Mouse (Mus musculus) T-helper 2 cell (primary cell): ENCODE data around the gene Atpif1.

Experiments used
- in situ Hi-C: fragments of 300-600 bp; cut with MboI, MseI; formaldehyde crosslinking; loops from one replicate; pipeline ENCODE4 v1.15.1; 2025; ENCODE audit warnings: high pct_unique_total_duplicates

The Atpif1 gene

DNA sequence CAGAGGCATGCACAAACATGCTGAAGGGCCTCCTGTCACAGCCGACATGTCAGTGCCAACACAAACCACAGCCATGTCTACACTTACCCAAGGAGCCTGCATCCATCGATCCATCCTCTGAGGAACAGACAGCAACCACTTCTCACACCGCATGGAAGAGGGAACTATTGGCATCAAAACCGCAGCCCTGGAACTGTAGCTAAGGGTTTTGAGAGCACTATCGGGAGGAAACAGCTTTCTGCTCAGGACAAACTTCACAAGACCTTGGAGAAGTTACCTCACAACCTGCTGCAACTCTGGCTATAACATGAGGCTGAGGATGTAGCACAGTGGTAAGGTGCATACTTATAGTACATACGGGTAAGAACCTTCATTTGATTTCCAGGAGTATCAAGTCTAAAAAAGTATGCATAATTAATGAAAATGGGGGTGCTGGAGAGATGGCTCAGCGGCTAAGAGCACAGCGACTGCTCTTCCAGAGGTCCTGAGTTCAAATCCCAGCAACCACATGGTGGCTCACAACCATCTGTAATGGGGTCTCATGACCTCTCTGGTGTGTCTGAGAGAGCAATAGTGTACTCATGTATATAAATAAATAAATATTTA lies 5.4 kb downstream of the Atpif1 start:
- in situ Hi-C loops: no loop called here

DNA sequence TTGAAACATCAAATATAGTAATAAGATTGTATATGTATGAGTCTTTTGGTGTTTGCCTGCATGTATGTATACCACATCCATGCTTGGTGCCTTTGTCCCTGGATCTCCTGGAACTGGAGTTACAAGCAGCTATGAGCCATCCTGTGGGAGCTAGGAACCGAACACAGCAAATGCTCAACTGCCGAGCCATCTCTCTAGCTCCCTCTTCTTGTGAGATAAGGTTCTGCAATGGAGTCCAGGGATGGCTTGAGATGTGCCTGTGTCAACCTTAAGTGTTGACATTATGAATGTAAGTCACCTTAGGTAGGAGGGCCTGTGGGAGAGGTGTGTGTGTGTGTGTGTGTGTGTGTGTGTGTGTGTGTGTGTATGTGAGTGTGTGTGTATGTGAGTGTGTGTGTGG lies 6.8 kb downstream of the Atpif1 start:
- in situ Hi-C loops: no loop called here

DNA sequence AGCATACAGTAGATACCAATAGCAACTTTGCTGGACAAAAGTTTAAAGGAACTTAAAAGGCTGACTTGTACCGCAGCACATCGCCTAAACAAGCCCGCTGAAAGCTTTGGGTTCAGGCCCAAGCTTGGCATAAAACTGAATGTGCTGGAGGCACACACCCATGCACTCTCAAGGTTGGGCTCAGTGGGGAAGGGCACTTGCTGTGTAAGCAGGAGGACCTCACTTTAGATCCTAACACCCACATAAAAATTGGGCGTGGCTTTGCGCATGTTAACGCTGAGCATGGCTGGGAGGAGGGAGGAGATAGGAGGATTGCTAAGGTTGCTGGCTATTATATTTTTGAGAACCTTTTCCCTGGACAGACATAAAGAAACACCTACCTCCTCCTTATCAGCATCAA lies 8.7 kb downstream of the Atpif1 start:
- in situ Hi-C loops: no loop called here

DNA sequence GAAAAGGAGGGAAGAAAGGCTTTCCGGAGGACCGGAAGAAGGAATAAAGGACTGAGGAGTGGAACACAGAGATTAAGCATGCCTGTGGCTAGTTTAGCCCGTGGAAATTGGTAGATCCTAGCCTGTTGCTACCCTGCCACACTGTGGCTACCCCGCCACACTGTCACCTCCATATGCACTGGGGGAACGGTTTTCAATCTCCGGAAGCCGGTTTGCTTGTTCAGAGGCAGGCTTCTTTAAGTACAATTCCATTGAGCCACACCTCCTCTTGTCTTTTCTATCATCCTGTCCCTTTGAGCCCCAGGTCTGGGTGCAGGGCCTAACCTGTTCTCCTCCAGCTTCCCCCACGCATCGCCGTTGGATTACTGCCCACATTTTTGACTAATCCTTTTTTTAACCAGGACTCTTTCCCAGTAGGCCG lies 9.1 kb downstream of the Atpif1 start:
- in situ Hi-C loops: no loop called here

DNA sequence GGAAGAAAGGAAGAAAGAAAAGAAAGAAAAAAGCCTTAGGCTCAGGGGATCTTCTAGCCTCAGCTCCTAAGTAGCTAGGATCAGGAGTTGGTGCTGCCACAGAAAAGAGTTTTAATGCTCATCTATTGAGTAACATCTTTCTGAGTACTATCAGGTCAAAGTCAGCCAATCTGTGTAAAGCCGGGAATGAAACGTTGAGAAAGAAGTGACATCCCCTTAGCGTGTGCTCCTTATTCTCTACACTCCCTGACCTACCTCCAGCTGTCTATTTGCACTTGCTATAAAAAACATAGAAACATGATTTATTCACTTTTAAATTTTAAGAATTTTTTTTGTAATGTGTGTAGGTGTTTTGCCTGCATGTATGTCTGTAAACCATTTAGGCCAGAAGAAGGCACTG lies 14.3 kb downstream of the Atpif1 start:
- in situ Hi-C loops: no loop called here

DNA sequence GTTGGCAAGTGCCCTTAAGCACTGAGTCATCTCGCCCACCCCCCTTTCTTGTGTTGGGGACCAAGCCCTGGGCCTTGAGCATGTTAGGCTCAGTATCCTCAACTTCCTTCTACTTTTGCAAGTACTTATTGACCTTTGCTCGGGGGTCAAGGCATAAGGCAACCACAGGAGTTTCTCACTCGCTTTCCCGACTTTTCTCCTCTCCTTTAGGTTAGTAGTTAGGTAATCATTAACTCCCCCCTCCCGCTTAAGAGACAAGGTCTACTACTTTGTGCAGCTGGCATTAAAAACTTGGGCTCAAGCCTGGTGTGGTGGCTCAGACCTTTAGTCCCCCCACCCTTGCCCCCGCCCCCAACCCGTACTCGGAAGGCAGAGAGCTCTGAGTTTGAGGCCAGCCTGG lies 15.4 kb downstream of the Atpif1 start:
- in situ Hi-C loops: no loop called here

DNA sequence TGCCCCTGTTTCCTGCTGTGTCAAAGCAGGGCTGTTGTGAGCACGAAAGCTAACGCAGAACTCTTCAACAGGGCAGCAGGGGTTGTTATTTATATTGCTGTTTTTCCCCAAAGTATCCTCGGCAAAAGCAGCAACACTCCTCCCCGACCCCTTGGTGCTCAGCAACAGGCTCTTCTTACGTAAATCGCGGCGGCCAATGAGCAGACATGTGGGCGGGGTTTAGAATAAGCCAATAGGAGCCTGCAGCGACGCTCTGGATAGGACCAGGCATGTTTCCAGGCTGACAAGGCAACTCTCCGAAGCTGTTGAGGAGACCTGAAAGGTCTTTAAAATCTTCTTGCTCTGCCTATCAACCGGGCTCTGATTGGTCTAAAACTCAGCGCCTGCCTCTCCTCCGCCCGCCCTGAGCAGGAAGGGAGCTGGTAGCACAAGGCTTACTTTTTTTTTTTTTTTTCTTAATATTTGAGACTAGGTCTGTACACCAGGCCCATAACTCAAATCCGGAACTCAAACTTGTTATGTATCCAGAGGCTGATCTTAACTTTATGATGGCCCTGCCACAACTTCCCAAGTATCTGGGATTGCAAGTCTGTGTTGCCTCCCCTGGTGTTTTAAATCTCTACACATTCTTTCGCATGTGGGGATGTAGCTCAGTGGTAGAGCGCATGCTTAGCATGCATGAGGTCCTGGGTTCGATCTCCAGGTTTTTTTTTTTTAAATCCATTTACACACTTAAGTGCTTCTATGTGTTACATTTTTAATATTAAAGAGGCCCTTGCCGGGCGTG lies 17.9 kb downstream of the Atpif1 start:
- in situ Hi-C loops: no loop called here

DNA sequence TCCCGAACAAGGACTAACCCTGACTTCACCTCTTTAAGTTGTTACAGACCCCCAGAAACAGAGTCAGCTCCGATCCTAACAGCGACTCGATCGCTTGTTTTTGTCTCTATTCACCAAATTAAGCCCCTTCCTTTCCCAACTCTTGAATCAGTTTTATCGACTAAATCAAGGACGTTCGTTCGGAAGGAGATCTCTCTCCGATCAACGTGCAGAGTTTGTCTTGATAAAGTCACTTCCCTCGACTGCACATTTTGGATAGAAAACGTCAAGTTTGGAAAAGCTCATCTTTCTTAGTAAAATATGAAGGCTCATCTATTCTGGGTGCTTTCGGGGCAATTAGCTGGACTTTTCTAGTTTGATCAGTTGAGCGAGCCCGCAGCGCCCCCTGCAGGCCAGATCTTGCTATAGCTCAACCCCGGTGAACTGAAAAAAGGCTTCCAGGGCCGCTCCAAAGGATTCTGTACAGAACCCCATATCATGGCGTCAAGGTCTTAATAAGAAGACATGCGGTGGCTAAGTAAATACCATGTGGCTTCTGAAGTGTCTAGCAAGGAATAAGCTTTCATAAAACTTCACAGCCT lies 18.8 kb downstream of the Atpif1 start:
- in situ Hi-C loops: loop anchor here (5.0 kb wide), 1 partner anchor 97 kb away; no protein-coding TSS in a partner anchor

DNA sequence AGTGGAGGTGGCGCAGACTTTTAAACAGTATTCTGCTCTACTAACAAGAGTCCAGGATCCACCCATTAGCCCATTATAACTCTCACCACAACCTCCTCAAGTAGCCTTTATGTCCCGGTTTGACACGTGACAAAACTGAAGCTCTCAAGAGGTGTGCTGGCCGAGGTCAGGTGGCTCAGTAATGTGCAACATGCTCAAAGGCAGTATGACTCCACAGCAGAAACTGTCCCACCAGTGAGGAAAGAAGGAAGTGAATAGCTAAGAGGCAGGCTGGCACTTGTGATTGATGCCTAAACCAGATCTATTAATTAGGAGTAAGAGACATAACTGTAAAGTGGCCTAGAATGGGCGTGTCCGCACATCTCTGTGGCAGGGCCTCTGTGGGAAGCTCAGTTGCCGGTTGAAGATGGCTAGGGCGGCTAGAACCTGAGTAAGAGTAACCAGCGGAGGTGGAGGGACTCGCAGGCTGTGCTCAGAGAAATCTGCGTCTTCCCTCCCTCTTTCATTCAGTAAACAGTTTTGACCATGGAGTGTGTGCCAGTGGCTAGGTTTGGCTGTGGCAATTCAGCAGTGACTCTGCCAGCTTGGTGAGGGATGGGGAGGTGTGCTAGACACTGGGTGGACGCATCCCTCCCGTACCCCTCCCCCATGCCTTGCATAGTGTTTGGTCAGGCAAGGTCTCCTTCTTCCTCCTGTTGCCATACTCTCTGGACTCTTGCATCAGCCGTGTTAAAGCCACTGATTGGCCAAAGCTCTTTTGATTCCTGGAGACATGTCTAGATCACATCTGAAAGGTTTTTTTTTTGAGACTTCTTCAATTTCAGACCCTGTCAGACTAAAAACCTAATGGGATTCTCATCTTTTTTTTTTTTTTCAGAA lies 19.8 kb downstream of the Atpif1 start:
- in situ Hi-C loops: loop anchor here (5.0 kb wide), 1 partner anchor 96 kb away; no protein-coding TSS in a partner anchor

DNA sequence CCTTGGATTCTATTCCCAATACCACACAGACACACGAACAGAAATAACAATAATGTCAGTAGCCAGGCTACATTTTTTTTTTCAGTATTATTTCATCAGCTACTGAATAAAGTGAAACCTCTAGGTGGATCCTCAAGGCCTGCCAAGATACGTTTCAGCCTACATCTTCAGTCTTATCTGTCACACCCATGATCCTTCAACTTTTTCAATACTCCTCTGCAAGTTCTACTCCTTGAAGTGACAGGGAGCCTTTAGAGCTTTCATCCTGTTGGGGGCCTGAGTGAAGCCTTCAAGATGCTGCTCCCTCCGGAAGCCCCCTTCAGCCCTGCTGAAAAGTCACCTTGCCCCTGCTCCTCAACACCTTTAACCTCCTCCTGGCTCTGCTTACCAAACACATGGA lies 21.4 kb downstream of the Atpif1 start:
- in situ Hi-C loops: loop anchor here (5.0 kb wide), 1 partner anchor 95 kb away; no protein-coding TSS in a partner anchor

DNA sequence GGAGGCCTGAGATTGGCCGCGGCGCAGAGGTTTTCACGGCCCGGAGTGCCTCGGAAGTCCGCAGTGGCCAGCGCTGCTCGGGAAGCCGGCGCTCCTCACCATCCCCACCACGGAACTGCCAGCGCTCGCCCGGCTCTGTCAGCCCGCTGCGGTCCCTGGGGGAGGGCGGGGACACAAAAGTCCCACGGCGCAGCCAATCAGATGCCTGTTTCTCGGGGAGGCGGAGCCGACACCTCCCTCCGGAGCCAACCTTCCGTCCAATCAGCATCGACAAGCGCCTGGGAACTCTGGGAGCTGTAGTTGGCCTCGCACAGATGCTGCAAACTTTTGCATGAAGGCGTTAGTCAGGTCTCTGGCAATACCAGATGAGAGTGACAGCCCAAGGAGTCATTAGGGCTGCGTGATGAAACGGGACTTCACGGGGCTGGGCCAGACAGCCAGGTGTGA lies 23.1 kb downstream of the Atpif1 start, which contains the start of gene Sesn2:
Sesn2 (minus strand) TSS at position 150 of the 447 bp plus-strand sequence.
- in situ Hi-C loops: loop anchor here (5.0 kb wide), 1 partner anchor 93 kb away; no protein-coding TSS in a partner anchor

DNA sequence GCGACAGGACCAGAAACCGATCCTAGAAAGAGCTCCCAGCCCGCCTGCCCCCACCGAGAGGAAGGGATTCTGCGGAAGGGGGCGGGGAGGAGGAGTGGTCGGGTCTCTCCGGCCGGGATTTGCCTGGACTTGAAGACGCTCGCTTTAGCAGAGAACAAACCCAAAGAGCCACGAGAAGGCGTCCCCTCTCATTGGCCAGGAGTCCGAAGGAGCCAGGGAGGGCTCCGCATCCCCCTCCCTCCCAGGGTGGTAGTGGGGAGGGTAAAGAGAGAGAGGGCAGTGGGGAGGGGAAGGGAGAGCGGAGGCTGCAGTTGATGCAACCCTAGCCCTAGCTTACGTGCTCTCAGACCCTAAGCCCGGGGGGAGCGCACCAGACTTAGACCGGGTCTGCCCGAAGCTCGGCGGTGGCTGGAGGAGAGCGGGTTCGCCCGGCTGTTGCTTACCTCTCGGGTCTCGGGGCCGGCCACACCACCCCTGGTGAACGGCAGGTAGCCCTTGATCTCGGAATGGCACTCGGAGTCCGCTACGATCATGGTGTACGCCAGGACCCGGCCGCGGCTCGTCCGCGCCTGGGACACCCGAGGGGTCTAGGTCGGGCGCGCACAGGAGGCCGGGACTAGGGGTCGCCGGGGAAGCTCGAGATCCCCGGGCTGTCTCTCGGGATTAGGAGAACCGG lies 23.7 kb downstream of the Atpif1 start:
- in situ Hi-C loops: loop anchor here (5.0 kb wide), 2 partner anchors 37 to 92 kb away; no protein-coding TSS in a partner anchor

DNA sequence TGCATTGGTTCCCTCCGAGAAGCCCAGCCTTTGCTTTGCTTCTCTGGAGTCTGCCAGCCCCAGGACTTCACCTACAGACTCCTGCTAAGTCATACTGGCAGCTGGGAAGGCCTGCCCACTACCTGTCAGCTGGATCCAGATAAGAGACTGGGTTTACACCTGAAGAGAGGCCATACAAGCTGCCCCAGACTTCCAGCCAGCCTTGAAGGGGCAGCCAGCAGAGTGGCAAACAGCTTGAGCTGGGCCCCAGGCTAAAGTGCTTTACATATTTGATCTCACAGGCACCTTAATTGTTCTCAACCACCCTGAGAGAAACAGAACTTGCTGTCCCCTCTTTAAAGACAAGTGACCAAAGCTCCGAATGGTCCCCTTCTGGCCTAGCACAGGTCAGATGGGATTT lies 26.2 kb downstream of the Atpif1 start:
- in situ Hi-C loops: loop anchor here (5.0 kb wide), 1 partner anchor 35 kb away; no protein-coding TSS in a partner anchor

DNA sequence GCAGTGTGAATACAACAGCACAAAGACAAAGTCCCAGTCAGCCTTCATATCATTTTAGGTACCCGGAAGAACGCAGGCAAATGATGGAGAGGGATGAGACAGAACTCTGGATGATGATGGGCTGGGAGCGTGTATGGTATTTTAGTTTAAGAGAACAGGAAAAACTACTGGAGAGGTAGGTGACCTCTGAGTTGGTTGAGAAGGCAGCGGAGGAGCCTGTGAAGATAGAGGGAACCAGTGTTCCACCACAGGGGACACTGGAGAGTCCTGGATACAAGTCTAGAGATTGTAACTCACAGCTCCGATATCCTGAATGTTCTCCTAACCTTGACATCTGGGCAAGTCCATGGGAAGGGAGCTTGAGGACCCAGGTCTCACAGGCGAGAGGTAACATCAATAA lies 27.2 kb downstream of the Atpif1 start:
- in situ Hi-C loops: loop anchor here (5.0 kb wide), 1 partner anchor 34 kb away; no protein-coding TSS in a partner anchor

DNA sequence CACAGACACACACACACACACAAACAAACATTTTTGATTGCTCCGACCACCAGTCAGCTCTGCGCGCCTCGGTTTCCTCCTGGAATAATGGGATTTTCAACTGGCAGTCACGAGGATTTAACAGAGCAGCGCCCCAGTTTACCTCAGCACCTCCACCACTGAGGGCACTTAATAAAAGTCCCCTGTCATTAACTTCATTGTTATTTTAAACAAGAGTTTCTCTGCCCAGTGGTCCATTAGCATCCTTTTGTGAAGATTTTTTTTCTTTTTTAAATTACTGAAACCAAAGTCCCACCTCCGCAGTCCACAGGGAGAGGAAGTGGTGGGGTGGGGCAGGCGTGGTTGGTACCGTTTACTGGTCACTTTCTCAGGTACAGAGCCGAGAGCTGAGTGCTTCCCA lies 27.7 kb downstream of the Atpif1 start:
- in situ Hi-C loops: loop anchor here (5.0 kb wide), 1 partner anchor 33 kb away; no protein-coding TSS in a partner anchor

DNA sequence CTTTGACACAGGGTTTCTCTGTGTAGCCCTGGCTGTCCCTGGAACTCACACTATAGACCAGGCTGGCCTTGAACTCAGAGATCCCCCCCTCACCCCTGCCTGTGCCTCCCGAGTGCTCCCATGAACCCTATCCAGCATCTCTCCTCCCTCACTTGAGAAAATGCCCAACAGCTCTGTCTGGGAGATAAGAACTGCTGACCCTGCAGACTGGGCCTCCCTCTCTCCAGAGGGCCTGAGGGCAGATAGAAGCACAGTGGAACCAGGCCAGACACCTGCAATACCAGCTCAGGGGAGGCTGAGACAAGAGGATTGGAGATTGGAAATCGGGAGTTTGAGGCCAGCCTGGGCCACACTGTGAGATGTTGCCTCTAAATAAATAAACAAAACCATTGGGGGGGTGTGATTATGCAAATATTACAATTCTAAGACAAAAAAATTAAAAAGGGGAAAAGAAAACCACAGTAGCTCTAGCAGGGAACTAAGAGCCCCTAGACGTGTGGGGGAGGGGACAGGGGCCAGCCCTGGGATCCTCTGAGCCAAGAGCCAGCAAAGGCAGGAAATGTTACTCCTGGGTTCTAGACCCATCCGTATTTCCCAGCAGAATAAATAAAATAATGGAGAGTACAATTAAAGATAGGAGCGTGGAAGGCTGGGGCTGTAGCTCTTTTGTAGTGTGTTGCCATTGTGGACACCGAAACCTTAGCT lies 28.3 kb downstream of the Atpif1 start:
- in situ Hi-C loops: loop anchor here (5.0 kb wide), 1 partner anchor 33 kb away; no protein-coding TSS in a partner anchor

DNA sequence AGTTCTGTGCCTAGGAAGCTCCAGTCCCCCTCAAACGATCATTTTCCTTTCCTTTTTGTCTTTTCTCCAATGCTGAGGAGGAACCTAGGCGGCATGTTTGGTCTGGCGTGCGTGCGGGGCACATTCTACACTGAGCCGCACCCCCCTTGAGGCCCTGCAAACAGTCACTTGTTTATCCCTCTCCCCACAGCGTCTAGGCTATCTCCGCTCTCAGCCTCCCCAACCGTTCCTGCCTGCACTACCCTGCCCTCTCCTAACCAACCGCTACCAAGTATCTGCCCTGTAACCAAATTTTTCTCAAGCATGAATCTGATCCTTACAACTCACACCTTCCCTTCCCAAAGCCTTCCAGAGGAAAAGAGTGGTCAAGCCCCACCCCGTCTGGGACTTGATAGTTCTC lies 30.1 kb downstream of the Atpif1 start:
- in situ Hi-C loops: no loop called here

DNA sequence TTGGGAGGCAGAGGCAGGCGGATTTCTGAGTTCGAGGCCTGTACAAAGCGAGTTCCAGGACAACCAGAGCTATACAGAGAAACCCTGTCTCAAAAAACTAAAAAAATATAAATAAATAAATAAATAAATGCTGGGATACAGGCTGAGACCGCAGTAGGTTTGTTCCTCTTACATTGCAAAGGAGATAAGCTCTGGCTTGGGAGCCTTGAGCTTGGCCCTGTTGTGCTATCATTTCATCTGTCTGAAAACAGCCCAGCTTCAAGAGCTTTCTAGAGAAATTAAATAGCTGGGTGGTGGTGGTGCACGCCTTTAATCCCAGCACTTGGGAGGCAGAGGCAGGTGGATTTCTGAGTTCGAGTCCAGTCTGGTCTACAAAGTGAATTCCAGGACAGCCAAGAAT lies 31.8 kb downstream of the Atpif1 start:
- in situ Hi-C loops: no loop called here

DNA sequence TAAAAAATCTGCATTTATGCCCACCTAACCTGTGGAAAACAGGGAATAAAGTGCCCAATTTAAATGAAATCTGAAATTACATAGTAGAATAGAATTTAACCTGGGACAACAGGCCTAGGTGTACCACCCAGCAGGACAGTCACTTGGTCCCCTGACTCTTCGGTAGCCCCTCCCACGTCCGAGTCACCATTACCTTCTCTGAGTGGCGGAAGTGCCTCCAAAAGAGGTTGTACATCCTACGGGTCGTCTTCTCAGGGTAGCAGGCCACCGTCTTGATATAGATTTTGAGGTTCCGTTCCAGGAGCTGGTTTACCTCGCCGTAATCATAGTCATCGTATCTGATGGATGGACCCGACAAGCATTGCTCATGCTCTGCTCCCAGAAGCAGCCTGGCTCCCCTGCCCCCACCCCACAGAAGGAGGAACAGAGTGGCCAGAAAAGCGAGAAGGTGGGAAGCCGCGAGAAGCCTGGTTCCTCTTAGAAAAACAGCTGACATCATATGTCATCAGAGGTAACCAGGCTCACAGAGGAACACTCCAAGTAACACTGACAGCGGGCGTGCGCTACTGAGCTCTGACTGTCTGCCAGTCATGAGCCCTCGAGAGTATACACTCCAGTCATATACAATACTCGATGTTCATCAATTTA lies 39.1 kb downstream of the Atpif1 start:
- in situ Hi-C loops: no loop called here
